Comparison of ENCODE assay signal across 10 mouse cellular contexts in the genomic region with DNA sequence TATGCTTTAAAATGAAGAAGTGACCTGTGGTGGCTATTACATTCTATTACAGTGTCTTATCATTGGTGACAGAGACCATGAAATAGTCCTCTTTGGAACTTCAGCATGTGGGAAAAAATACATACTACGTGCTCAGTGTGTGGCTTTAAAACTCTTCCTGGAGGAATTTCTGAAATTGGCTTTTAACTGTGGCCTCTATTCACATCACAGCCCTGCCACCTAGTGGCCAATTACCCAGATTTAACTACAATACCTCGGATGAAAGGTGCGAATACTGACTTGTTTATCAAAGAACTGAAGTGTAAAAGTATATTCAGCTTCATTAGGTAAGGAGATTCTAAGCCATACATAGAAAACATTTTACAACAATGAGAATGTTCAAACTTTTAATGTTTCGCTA. TPM values are rescaled to one million over a fixed set of nuclear protein-coding genes. Genes with fewer than 3 reads are reported as not detected.
DNase-seq lines count a peak whose midpoint lies in the region; ATAC-seq lines count a peak whose summit lies in the region.
"Had no signal": no experiment of that assay in that cellular context is flagged by ENCODE, and none has a peak within 500 bp of the region (broad histone marks: within the 10 kb centered on the region; RNA-seq: fewer than 3 reads in every experiment).

No protein-coding gene starts in this region.

- ATAC-seq in megakaryocyte, adult 5-6 weeks (ENCODE audit: poor library complexity, severe bottlenecking): no peak
- ATAC-seq in megakaryocyte-erythroid progenitor cell, adult 5-6 weeks (replicated peaks; ENCODE audit: low FRiP score, low TSS enrichment, poor library complexity, severe bottlenecking): 0 out of 2 replicates have a peak, but pooled peaks have one; percentile 71

- peak overlapping the region; percentile 55 for H3K4me3 ChIP-seq in megakaryocyte, embryonic 14.5 days (replicated peaks)
- H3K4me3 ChIP-seq: embryonic facial prominence, embryonic 15.5 days; myocyte had no signal

- DNase-seq in R1 (ENCODE audit: low read depth, low spot score): peak; percentile 37
- DNase-seq in cerebellum, postnatal 14 days: peak; percentile 79 to 85
- peak; percentile 18 to 55 for DNase-seq in gastrocnemius, postnatal 4 days (ENCODE audit: low spot score in 2 of 2)
- peak; percentile 61 for DNase-seq in layer of hippocampus, adult 9-11 months
- peak; percentile 10 for DNase-seq in thymus, postnatal 25 days

- peaks cover 39% of the 10 kb centered on the region for H3K4me1 ChIP-seq in megakaryocyte, embryonic 14.5 days
- H3K4me1 ChIP-seq: embryonic facial prominence, embryonic 15.5 days had no signal

- H3K36me3 ChIP-seq in megakaryocyte, embryonic 14.5 days (replicated peaks; ENCODE audit: low read length): no peaks in the 10 kb centered on the region
- H3K36me3 ChIP-seq: embryonic facial prominence, embryonic 15.5 days had no signal

- no peaks in the 10 kb centered on the region for H3K27me3 ChIP-seq in megakaryocyte, embryonic 14.5 days (replicated peaks)
- H3K27me3 ChIP-seq: embryonic facial prominence, embryonic 15.5 days had no signal

- no peaks in the 10 kb centered on the region for H3K9me3 ChIP-seq in megakaryocyte, embryonic 14.5 days
- H3K9me3 ChIP-seq: embryonic facial prominence, embryonic 15.5 days had no signal

RNA-seq across cellular contexts. Expression of gene Lsm8, which starts 29.0 kb away (rescaled TPM):
- 17.0 TPM in 1 of 2 replicates, not detected in the other for polyA plus RNA-seq in megakaryocyte, embryonic 14.5 days (2012; ENCODE audit: insufficient read depth, low replicate concordance)
- total RNA-seq in megakaryocyte, adult 5-6 weeks (2015): 63.5 and 82.7 TPM in 2 replicates
- total RNA-seq in megakaryocyte, adult 5-6 weeks (2017): 77.4 and 79.4 TPM in 2 replicates
- 10 to 100 TPM; 28.4 to 35.2 TPM for total RNA-seq in gastrocnemius, postnatal 4 days (2021)
- total RNA-seq in megakaryocyte-erythroid progenitor cell, adult 5-6 weeks (2014; fragmentation: Nextera tagmentation): 107 and 131 TPM in 2 replicates
- total RNA-seq in megakaryocyte-erythroid progenitor cell, adult 5-6 weeks (2017): 120 and 173 TPM in 2 replicates

RNA-seq across cellular contexts. Expression of gene Ankrd7, which starts 46.8 kb away (rescaled TPM):
- not detected in 2 replicates for polyA plus RNA-seq in megakaryocyte, embryonic 14.5 days (2012; ENCODE audit: insufficient read depth, low replicate concordance)
- total RNA-seq in megakaryocyte, adult 5-6 weeks (2015): not detected in 2 replicates
- not detected in 2 replicates for total RNA-seq in megakaryocyte, adult 5-6 weeks (2017)
- not detected for total RNA-seq in gastrocnemius, postnatal 4 days (2021)
- 0.54 TPM in 1 of 2 replicates, not detected in the other for total RNA-seq in megakaryocyte-erythroid progenitor cell, adult 5-6 weeks (2014; fragmentation: Nextera tagmentation)
- not detected in 2 replicates for total RNA-seq in megakaryocyte-erythroid progenitor cell, adult 5-6 weeks (2017)
- polyA plus RNA-seq: embryonic facial prominence, embryonic 15.5 days; myocyte had no signal

Comparison
In these comparisons a context has a peak if more than half of its experiments do, and no peak if none do; other contexts are left out.
1. DNase-seq: peak in every context shown above with its lines; median percentile 82 in cerebellum, postnatal 14 days; 61 in layer of hippocampus, adult 9-11 months; 37 in R1; 36 in gastrocnemius, postnatal 4 days; 10 in thymus, postnatal 25 days.